Mouse (Mus musculus): ENCODE data around the gene Lep. TPM values are rescaled to one million over a fixed set of nuclear protein-coding genes. Genes with fewer than 3 reads are reported as not detected.

Lep gene
- total RNA-seq (2014; fragmentation: Nextera tagmentation): not detected in 2 replicates
- 0.11 and 0.12 TPM in 2 replicates for total RNA-seq (2017)
- not detected in 2 replicates for polyA plus RNA-seq (2012)

- no peak for DNase-seq (ENCODE audit: low spot score)
- Histone ChIP-seq H3K36me3 (replicated peaks) (no peaks in the 10 kb centered on the region), H3K4me1 (ENCODE audit: insufficient read depth, low read depth, low read length) (no peaks in the 10 kb centered on the region), H3K4me3 (ENCODE audit: low read depth, low read length) (no peak within 1 kb of the TSS), H3K9me3 (replicated peaks) (no peaks in the 10 kb centered on the region), H3K27me3 (ENCODE audit: insufficient read depth, low read length) (peaks cover 23% of the 10 kb centered on the region)
- no peak for ATAC-seq (ENCODE audit: extremely low read depth, insufficient number of reproducible peaks, low FRiP score, poor library complexity, severe bottlenecking)
- no peak for TF ChIP-seq GATA2 (IDR thresholded peaks at IDR 0.05; ENCODE audit: borderline replicate concordance, low read depth, low read length)
- TF ChIP-seq TAL1 (conservative IDR thresholded peaks at IDR 0.05; ENCODE audit: low read depth, low read length): no peak
- no peak for TF ChIP-seq CTCF (IDR thresholded peaks at IDR 0.05; ENCODE audit: low read depth, low read length)
- TF ChIP-seq POLR2AphosphoS5 (IDR thresholded peaks at IDR 0.05; ENCODE audit: insufficient replicate concordance, low read depth, low read length): no peak
- TF ChIP-seq GATA1 (IDR thresholded peaks at IDR 0.05; ENCODE audit: borderline replicate concordance, low read length): no peak
These were observed at the start of gene Lep for GRCm38 (mm10) chr6:29059846-29060685. Gene Lep, plus strand, starts transcription at chr6:29060220.

- Histone ChIP-seq H3K9me3 (replicated peaks) (no peaks in the 10 kb centered on the region), H3K36me3 (replicated peaks) (no peaks in the 10 kb centered on the region), H3K4me1 (ENCODE audit: insufficient read depth, low read depth, low read length) (no peaks in the 10 kb centered on the region), H3K27me3 (ENCODE audit: insufficient read depth, low read length) (peaks cover 11% of the 10 kb centered on the region), H3K4me3 (ENCODE audit: low read depth, low read length) (no peak overlapping the region)
- no peak for ATAC-seq (ENCODE audit: extremely low read depth, insufficient number of reproducible peaks, low FRiP score, poor library complexity, severe bottlenecking)
- no peak for DNase-seq (ENCODE audit: low spot score)
- TF ChIP-seq CTCF (IDR thresholded peaks at IDR 0.05; ENCODE audit: low read depth, low read length) (no peak), POLR2AphosphoS5 (IDR thresholded peaks at IDR 0.05; ENCODE audit: insufficient replicate concordance, low read depth, low read length) (no peak), GATA1 (IDR thresholded peaks at IDR 0.05; ENCODE audit: borderline replicate concordance, low read length) (no peak), TAL1 (conservative IDR thresholded peaks at IDR 0.05; ENCODE audit: low read depth, low read length) (no peak), GATA2 (IDR thresholded peaks at IDR 0.05; ENCODE audit: borderline replicate concordance, low read depth, low read length) (no peak)
These were observed 48.4 kb upstream of the Lep start for GRCm38 (mm10) chr6:29011651-29012050.

DNA sequence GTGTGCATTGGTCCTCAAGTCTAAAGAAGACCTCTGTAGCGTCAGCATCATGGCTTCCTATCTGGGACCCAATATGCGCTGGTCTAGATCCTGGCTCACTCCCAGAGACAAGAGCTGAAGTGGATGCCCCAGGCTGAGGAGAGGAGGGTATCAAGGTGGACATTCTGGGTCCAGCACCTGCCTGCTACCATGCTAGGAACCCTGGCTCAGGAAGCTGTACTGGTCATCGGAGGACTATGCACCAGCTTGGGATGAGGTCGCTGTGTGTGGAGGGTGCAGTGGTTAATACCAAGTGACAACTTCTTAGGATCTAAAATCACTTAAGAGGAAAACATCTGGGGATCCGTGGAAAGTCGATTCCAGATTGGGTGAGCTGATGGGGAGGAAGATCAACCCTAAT, 46.8 kb upstream of the Lep start:
- H3K27me3 ChIP-seq (ENCODE audit: insufficient read depth, low read length): peaks cover 21% of the 10 kb centered on the region
- ATAC-seq (ENCODE audit: extremely low read depth, insufficient number of reproducible peaks, low FRiP score, poor library complexity, severe bottlenecking) (no peak), DNase-seq (ENCODE audit: low spot score) (no peak)
- H3K4me3 ChIP-seq (ENCODE audit: low read depth, low read length): no peak overlapping the region
- H3K9me3 ChIP-seq (replicated peaks): no peaks in the 10 kb centered on the region
- no peaks in the 10 kb centered on the region for H3K4me1 ChIP-seq (ENCODE audit: insufficient read depth, low read depth, low read length)
- no peaks in the 10 kb centered on the region for H3K36me3 ChIP-seq (replicated peaks)
- TF ChIP-seq GATA1 (IDR thresholded peaks at IDR 0.05; ENCODE audit: borderline replicate concordance, low read length) (no peak), GATA2 (IDR thresholded peaks at IDR 0.05; ENCODE audit: borderline replicate concordance, low read depth, low read length) (no peak), POLR2AphosphoS5 (IDR thresholded peaks at IDR 0.05; ENCODE audit: insufficient replicate concordance, low read depth, low read length) (no peak), CTCF (IDR thresholded peaks at IDR 0.05; ENCODE audit: low read depth, low read length) (no peak), TAL1 (conservative IDR thresholded peaks at IDR 0.05; ENCODE audit: low read depth, low read length) (no peak)

DNA sequence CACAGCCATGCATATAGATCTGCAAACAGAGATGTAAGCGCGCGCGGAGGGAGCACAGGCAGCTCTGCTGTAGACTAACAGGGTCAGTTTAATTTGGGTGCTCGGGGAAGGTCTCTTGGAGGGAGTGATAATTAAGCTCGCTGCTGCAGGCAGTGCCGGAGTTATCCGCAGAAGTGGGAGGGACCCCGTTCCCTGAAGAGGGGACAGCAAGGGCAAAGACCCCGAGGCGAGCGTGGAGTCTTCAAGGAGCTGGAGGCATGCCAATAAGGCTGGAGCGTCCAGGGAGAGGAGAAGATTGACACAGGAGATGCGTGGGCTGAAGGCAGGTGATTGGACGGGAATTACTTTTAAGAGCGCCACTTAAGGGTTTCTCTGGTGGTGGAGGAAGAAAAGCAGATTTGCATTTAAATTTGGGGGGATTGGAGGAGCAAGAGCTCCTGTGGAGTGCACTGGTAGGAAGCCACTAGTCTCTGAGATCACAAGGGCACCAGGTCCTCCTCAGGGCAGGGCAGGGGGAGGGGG, 43.1 kb upstream of the Lep start:
- DNase-seq (ENCODE audit: low spot score): no peak
- no peak for ATAC-seq (ENCODE audit: extremely low read depth, insufficient number of reproducible peaks, low FRiP score, poor library complexity, severe bottlenecking)
- Histone ChIP-seq H3K4me1 (ENCODE audit: insufficient read depth, low read depth, low read length) (no peaks in the 10 kb centered on the region), H3K9me3 (replicated peaks) (no peaks in the 10 kb centered on the region), H3K36me3 (replicated peaks) (no peaks in the 10 kb centered on the region), H3K4me3 (ENCODE audit: low read depth, low read length) (no peak overlapping the region), H3K27me3 (ENCODE audit: insufficient read depth, low read length) (peaks cover 27% of the 10 kb centered on the region)
- TF ChIP-seq CTCF (IDR thresholded peaks at IDR 0.05; ENCODE audit: low read depth, low read length): no peak
- TF ChIP-seq POLR2AphosphoS5 (IDR thresholded peaks at IDR 0.05; ENCODE audit: insufficient replicate concordance, low read depth, low read length): no peak
- no peak for TF ChIP-seq GATA2 (IDR thresholded peaks at IDR 0.05; ENCODE audit: borderline replicate concordance, low read depth, low read length)
- no peak for TF ChIP-seq TAL1 (conservative IDR thresholded peaks at IDR 0.05; ENCODE audit: low read depth, low read length)
- TF ChIP-seq GATA1 (IDR thresholded peaks at IDR 0.05; ENCODE audit: borderline replicate concordance, low read length): no peak

DNA sequence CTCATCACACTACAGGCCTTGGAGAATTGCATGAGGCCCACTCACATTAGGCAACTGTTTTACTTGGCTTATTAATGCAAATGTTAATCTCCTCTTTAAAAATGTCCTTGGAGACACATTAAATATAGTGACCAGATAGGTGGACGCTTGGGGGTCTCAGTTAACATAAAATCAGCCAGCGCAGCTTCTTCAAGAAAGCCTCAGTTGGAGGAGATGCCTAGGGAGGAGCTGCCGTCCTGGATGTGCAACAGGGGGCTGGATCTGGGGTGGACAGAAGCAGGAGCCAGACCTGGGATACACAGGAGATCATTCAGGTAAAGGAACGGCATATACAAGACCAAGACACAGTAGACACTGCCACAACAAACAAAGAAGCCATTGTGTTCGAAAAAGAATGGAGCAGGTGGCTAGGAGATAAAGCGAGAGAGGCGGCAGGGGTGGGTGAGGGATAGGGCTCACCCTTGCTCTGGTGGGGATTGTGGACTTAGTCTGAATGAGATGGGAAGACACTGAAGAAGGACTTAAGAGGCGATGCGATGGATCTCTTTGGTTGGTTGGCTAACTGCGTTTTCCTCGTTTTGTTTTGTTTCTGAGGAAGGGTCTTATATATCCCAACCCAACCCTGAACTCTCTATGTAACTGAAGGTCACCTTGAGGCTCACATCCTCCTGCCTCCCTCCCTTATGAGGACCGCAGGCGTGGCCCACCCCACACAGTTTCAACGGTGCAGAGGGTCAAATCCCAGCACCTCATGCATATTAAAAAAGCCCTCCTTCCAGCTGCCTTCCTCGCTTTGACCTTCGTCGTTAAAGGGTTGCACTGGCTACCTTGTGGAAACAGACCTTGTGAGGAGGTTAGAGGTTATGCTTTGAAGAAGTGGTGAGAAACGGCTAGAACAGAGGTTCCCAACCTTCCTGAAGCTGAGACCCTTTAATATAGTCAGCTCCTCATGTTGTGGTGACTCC, 40.0 kb upstream of the Lep start:
- Histone ChIP-seq H3K4me3 (ENCODE audit: low read depth, low read length) (no peak overlapping the region), H3K4me1 (ENCODE audit: insufficient read depth, low read depth, low read length) (peaks cover 3% of the 10 kb centered on the region), H3K27me3 (ENCODE audit: insufficient read depth, low read length) (peaks cover 34% of the 10 kb centered on the region), H3K9me3 (replicated peaks) (no peaks in the 10 kb centered on the region), H3K36me3 (replicated peaks) (no peaks in the 10 kb centered on the region)
- ATAC-seq (ENCODE audit: extremely low read depth, insufficient number of reproducible peaks, low FRiP score, poor library complexity, severe bottlenecking) (no peak), DNase-seq (ENCODE audit: low spot score) (no peak)
- TF ChIP-seq GATA1 (IDR thresholded peaks at IDR 0.05; ENCODE audit: borderline replicate concordance, low read length): no peak

DNA sequence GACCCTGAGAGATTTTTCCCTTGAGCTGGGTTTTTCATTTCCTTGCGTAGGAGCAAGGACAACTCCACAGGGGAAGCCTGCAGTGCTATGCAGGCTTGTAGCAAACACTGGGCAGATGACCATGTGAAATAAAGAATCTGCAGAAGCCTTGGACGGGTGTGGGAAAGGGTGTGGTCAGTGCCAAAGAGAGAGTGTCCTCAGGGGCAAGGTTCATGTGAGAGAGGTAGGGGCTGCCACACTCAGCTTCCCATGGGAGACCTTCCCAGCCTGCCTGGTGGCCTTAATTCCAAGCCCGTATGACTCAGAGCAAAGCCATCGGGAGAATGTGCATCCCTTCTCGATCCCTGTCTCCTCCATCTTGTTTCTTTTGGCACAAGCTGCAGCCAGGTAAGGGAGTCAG, 39.1 kb upstream of the Lep start:
- no peak for DNase-seq (ENCODE audit: low spot score)
- Histone ChIP-seq H3K36me3 (replicated peaks) (no peaks in the 10 kb centered on the region), H3K4me3 (ENCODE audit: low read depth, low read length) (no peak overlapping the region), H3K4me1 (ENCODE audit: insufficient read depth, low read depth, low read length) (peaks cover 3% of the 10 kb centered on the region), H3K27me3 (ENCODE audit: insufficient read depth, low read length) (peaks cover 31% of the 10 kb centered on the region), H3K9me3 (replicated peaks) (no peaks in the 10 kb centered on the region)
- ATAC-seq (ENCODE audit: extremely low read depth, insufficient number of reproducible peaks, low FRiP score, poor library complexity, severe bottlenecking): no peak
- TF ChIP-seq POLR2AphosphoS5 (IDR thresholded peaks at IDR 0.05; ENCODE audit: insufficient replicate concordance, low read depth, low read length) (no peak), GATA2 (IDR thresholded peaks at IDR 0.05; ENCODE audit: borderline replicate concordance, low read depth, low read length) (no peak)
